Mouse (Mus musculus): ENCODE measurements around the gene Syne1. TPM values are rescaled to one million over a fixed set of nuclear protein-coding genes. Genes with fewer than 3 reads are reported as not detected.
A peak's percentile ranks its signal among the peaks of the same experiment; 100 is the strongest.

Syne1 gene
- polyA plus RNA-seq, 1 experiment = 67.1 TPM

- peak overlapping the region; percentile 54 for H3K27ac ChIP-seq (ENCODE audit: control insufficient read depth, insufficient read depth, low read depth, low read length, poor library complexity)
- TF ChIP-seq CTCF (IDR thresholded peaks at IDR 0.05; ENCODE audit: control insufficient read depth, insufficient read depth, low read length) = no peak
- no peak for TF ChIP-seq POLR2A (IDR thresholded peaks at IDR 0.05; ENCODE audit: borderline replicate concordance, control insufficient read depth, low read depth, low read length)
- WGBS = 81% methylated on average over 7 of the region's 7 CpGs
These were observed 506.1 kb downstream of the Syne1 start for GRCm38 (mm10) chr10:5045213-5045612.

DNA sequence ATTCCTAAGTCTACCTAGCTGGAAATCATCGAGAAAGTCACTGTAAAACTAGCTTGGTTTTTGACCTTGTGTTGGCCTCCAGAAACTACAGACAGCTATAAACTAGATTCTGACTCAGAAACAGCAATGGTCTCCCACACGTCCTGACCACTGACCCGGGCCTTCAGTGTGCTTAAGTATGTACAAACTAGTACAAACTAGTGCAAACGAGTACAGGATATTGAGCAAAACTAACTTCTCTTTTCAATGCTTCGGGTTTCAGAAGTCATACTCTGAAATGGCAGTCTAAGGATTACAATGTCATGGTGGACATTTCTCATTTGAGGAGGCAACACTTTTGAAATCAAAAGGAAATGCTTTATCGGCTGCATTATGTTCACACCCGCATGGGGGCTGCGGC is 506.8 kb downstream of the Syne1 start:
- peak overlapping the region; percentile 54 for H3K27ac ChIP-seq (ENCODE audit: control insufficient read depth, insufficient read depth, low read depth, low read length, poor library complexity)
- no peak for TF ChIP-seq POLR2A (IDR thresholded peaks at IDR 0.05; ENCODE audit: borderline replicate concordance, control insufficient read depth, low read depth, low read length)
- TF ChIP-seq CTCF (IDR thresholded peaks at IDR 0.05; ENCODE audit: control insufficient read depth, insufficient read depth, low read length) = peak; percentile 1; the same call in 1 of the 2 replicates
- 50% methylated on average over 8 of the region's 8 CpGs for WGBS
- no peak overlapping the region for H3K4me3 ChIP-seq (replicated peaks; ENCODE audit: control insufficient read depth, low read depth, low read length)
- peaks cover 4% of the 10 kb centered on the region; the same call in 1 of the 2 replicates for H3K4me1 ChIP-seq (ENCODE audit: control insufficient read depth, insufficient read depth, low read length)

More at GRCm38 (mm10) chr10:5045213-5045612, 506.1 kb downstream of the Syne1 start:
- peaks cover 4% of the 10 kb centered on the region; the same call in 1 of the 2 replicates for H3K4me1 ChIP-seq (ENCODE audit: control insufficient read depth, insufficient read depth, low read length)
- H3K4me3 ChIP-seq (replicated peaks; ENCODE audit: control insufficient read depth, low read depth, low read length) = no peak overlapping the region

DNA sequence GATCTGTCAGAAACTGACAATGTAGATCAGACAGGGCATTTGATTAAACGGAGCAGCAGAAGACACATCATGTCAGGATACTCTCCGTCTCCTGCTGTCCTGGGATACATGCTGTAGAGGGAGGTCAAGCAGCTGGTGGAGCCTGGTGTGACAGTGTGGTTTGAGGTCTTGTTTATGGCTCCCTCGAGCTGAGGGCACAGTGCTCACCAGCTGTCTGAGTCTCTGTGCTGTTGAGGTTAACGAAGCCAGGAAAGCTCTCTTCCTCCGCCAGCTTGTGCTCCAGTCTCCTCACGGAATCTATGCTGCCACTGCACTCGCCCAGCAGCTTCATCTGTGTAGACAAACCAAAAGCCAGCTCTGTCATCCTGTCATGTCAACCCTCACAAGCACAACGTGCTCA is 510.0 kb downstream of the Syne1 start:
- WGBS = 82% methylated on average over 8 of the region's 8 CpGs
- TF ChIP-seq CTCF (IDR thresholded peaks at IDR 0.05; ENCODE audit: control insufficient read depth, insufficient read depth, low read length) (no peak), POLR2A (IDR thresholded peaks at IDR 0.05; ENCODE audit: borderline replicate concordance, control insufficient read depth, low read depth, low read length) (no peak)
- Histone ChIP-seq H3K4me1 (ENCODE audit: control insufficient read depth, insufficient read depth, low read length) (peaks cover 4% of the 10 kb centered on the region; the same call in 1 of the 2 replicates), H3K27ac (ENCODE audit: control insufficient read depth, insufficient read depth, low read depth, low read length, poor library complexity) (no peak overlapping the region), H3K4me3 (replicated peaks; ENCODE audit: control insufficient read depth, low read depth, low read length) (no peak overlapping the region)

DNA sequence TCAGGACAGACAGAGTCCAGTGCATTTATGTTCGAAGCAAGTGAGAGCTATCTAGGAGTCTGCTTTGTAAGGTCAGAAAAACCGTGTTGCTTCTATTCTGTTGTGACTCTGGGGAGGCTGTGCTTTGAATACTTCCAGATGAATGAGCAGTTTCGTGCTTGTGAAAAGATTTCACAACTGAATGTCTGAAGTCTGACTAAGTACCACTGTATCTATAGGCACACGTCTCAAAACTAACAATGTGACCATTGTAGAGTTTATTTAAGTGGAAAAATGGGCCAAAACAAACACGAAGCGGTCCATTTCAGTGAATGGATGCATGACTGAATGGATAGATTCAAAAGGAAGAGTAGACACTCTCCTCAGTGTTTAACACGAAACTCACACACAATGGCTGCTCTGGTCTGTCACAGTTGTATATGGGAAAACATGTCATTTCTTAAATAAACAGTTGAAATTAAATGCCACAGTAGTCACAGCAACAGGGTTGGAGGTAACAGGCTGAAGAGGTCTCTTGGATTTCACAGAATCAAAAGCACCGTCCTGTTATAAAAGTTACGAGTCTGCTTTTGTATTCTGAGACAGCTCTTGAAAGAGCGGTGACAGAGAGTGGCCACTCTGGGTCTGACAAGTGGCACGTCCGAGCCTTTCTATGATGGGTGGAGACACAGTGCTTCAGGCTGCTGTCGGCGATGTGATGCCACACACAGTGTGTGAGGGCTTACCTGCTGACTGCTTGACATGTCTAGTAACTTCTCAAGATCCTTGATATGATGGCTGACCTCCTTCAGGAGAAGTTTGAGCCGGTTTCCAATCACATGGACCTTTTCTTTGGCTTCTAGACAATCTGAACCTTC is 518.9 kb downstream of the Syne1 start:
- no peak overlapping the region for H3K27ac ChIP-seq (ENCODE audit: control insufficient read depth, insufficient read depth, low read depth, low read length, poor library complexity)
- no peak for TF ChIP-seq CTCF (IDR thresholded peaks at IDR 0.05; ENCODE audit: control insufficient read depth, insufficient read depth, low read length)
- no peak overlapping the region for H3K4me3 ChIP-seq (replicated peaks; ENCODE audit: control insufficient read depth, low read depth, low read length)
- 91% methylated on average over 15 of the region's 15 CpGs for WGBS
- no peaks in the 10 kb centered on the region for H3K4me1 ChIP-seq (ENCODE audit: control insufficient read depth, insufficient read depth, low read length)

GRCm38 (mm10) chr10:5029883-5030282 is 521.4 kb downstream of the Syne1 start:
- H3K4me1 ChIP-seq (ENCODE audit: control insufficient read depth, insufficient read depth, low read length) = no peaks in the 10 kb centered on the region
- no peak for TF ChIP-seq CTCF (IDR thresholded peaks at IDR 0.05; ENCODE audit: control insufficient read depth, insufficient read depth, low read length)
- TF ChIP-seq POLR2A (IDR thresholded peaks at IDR 0.05; ENCODE audit: borderline replicate concordance, control insufficient read depth, low read depth, low read length) = no peak
- WGBS = 83% methylated on average over 1 of the region's 1 CpGs
- H3K27ac ChIP-seq (ENCODE audit: control insufficient read depth, insufficient read depth, low read depth, low read length, poor library complexity) = no peak overlapping the region
- no peak overlapping the region for H3K4me3 ChIP-seq (replicated peaks; ENCODE audit: control insufficient read depth, low read depth, low read length)

DNA sequence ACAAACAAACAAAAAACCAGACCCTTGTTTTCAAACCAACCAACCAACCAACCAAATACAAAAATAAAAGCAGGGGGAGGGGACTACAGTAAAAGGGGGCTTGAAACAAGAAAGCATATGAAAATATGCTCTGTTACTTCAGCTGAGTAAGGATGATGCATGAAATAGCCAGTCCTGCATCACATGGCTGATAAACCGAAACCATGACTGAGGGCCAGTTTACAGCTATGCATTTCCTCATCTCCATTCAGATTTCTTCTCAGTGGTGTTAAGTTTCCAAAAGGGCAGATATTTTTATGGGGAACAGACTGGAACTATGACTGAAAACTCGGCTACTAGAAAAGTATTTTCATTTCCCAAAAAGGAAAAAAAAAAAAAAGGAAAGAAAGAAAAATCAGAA is 522.1 kb downstream of the Syne1 start:
- no peak overlapping the region for H3K4me3 ChIP-seq (replicated peaks; ENCODE audit: control insufficient read depth, low read depth, low read length)
- 82% methylated on average over 2 of the region's 2 CpGs for WGBS
- no peak overlapping the region for H3K27ac ChIP-seq (ENCODE audit: control insufficient read depth, insufficient read depth, low read depth, low read length, poor library complexity)
- TF ChIP-seq POLR2A (IDR thresholded peaks at IDR 0.05; ENCODE audit: borderline replicate concordance, control insufficient read depth, low read depth, low read length) (no peak), CTCF (IDR thresholded peaks at IDR 0.05; ENCODE audit: control insufficient read depth, insufficient read depth, low read length) (no peak)
- no peaks in the 10 kb centered on the region for H3K4me1 ChIP-seq (ENCODE audit: control insufficient read depth, insufficient read depth, low read length)

- no peak overlapping the region for H3K4me3 ChIP-seq (replicated peaks; ENCODE audit: control insufficient read depth, low read depth, low read length)
- H3K27ac ChIP-seq (ENCODE audit: control insufficient read depth, insufficient read depth, low read depth, low read length, poor library complexity) = no peak overlapping the region
- no peaks in the 10 kb centered on the region for H3K4me1 ChIP-seq (ENCODE audit: control insufficient read depth, insufficient read depth, low read length)
- 91% methylated on average over 9 of the region's 9 CpGs for WGBS
- TF ChIP-seq POLR2A (IDR thresholded peaks at IDR 0.05; ENCODE audit: borderline replicate concordance, control insufficient read depth, low read depth, low read length) = no peak
- no peak for TF ChIP-seq CTCF (IDR thresholded peaks at IDR 0.05; ENCODE audit: control insufficient read depth, insufficient read depth, low read length)
These were observed 523.0 kb downstream of the Syne1 start for GRCm38 (mm10) chr10:5028301-5028700.

DNA sequence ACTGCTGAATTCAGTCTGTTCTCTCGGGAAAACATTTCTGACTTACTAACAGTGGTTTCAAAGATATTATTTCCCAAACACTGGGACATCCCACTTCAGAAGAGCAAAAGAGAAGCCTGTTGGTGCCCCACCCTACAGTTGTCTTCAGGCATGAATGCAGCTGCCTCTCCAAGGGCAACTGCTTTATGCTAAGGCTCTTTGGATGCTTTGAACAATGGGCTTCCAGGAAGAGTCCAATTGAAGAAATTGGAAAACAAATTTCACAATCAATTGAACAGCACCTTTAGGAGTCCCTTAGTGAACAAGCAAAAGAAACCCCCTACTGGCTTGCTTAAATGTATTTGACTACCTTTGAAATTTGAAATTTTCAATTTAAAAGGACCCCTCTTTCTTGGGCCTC is 524.1 kb downstream of the Syne1 start:
- no peak for TF ChIP-seq CTCF (IDR thresholded peaks at IDR 0.05; ENCODE audit: control insufficient read depth, insufficient read depth, low read length)
- TF ChIP-seq POLR2A (IDR thresholded peaks at IDR 0.05; ENCODE audit: borderline replicate concordance, control insufficient read depth, low read depth, low read length) = no peak
- Histone ChIP-seq H3K27ac (ENCODE audit: control insufficient read depth, insufficient read depth, low read depth, low read length, poor library complexity) (no peak overlapping the region), H3K4me1 (ENCODE audit: control insufficient read depth, insufficient read depth, low read length) (no peaks in the 10 kb centered on the region), H3K4me3 (replicated peaks; ENCODE audit: control insufficient read depth, low read depth, low read length) (no peak overlapping the region)
- WGBS = 89% methylated on average over 1 of the region's 1 CpGs

Measured in bone marrow, adult 2 months (tissue).